Comparison of ENCODE assay signal across 8 mouse cellular contexts in genomic region chr7:25277998-25278340, GRCm38 (mm10). TPM values are rescaled to one million over a fixed set of nuclear protein-coding genes. Genes with fewer than 3 reads are reported as not detected.
A peak's percentile ranks its signal among the peaks of the same experiment; 100 is the strongest.
DNase-seq lines count a peak whose midpoint lies in the region; ATAC-seq and TF ChIP-seq lines count a peak whose summit lies in the region.

No protein-coding gene starts in this region.

- TF ChIP-seq POLR2A in spleen, adult 2 months (IDR thresholded peaks at IDR 0.05; ENCODE audit: low read depth, low read length) = no peak

- 7% methylated on average over 4 of the region's 4 CpGs for WGBS in spleen, adult 2 months
- WGBS in liver, embryonic 12.5 days (ENCODE audit: insufficient replicate concordance) = 12% methylated on average over 4 of the region's 4 CpGs

- no peak for ATAC-seq in erythroblast, adult 5-6 weeks (replicated peaks; ENCODE audit: low FRiP score, poor library complexity, severe bottlenecking)
- no peak for ATAC-seq in liver, embryonic 12.5 days
- no peak for ATAC-seq in frontal cortex, adult (ENCODE audit: low TSS enrichment)

- no peak for DNase-seq in spleen, adult 2 months (ENCODE audit: low read depth in 1 of 2, low spot score in 2 of 2)
- DNase-seq in spleen, postnatal 14 days (ENCODE audit: low spot score in 2 of 2) = no peak
- no peak for DNase-seq in frontal cortex, adult 2 months (ENCODE audit: extremely low spot score in 1 of 2, low spot score in 1 of 2)
- DNase-seq in left cerebral cortex, adult 8-10 months (ENCODE audit: low spot score in 2 of 2) = no peak

- H3K36me3 ChIP-seq in erythroblast, embryonic 14.5 days (ENCODE audit: control insufficient read depth) = peaks cover 47% of the 10 kb centered on the region
- H3K36me3 ChIP-seq in spleen, adult 2 months (ENCODE audit: control insufficient read depth, insufficient read depth, low read length) = 0 out of 2 replicates have a peak, but pooled peaks cover 2% of the 10 kb centered on the region
- peaks cover 8% of the 10 kb centered on the region for H3K36me3 ChIP-seq in liver, embryonic 12.5 days

- no peak for TF ChIP-seq CTCF in spleen, adult 2 months (IDR thresholded peaks at IDR 0.05; ENCODE audit: extremely low read depth, insufficient read depth, insufficient read length, insufficient replicate concordance)

- peak overlapping the region; percentile 99 for H3K4me2 ChIP-seq in liver, embryonic 12.5 days

- peak overlapping the region; percentile 48; the same call in 1 of the 2 replicates for H3K27ac ChIP-seq in spleen, adult 2 months (ENCODE audit: insufficient read depth, low read length)
- H3K27ac ChIP-seq in liver, embryonic 12.5 days = peak overlapping the region; percentile 97

- H3K9me3 ChIP-seq in erythroblast, embryonic 14.5 days (ENCODE audit: control insufficient read depth, low read length) = no peaks in the 10 kb centered on the region
- no peaks in the 10 kb centered on the region for H3K9me3 ChIP-seq in liver, embryonic 12.5 days (replicated peaks)

- no peaks in the 10 kb centered on the region for H3K27me3 ChIP-seq in erythroblast, embryonic 14.5 days (ENCODE audit: control insufficient read depth)
- H3K27me3 ChIP-seq in spleen, adult 2 months (ENCODE audit: control insufficient read depth, insufficient read depth, low read length) = no peaks in the 10 kb centered on the region
- no peaks in the 10 kb centered on the region for H3K27me3 ChIP-seq in liver, embryonic 12.5 days (replicated peaks)

- peak overlapping the region; percentile 74 for H3K4me3 ChIP-seq in erythroblast, embryonic 14.5 days (replicated peaks)
- H3K4me3 ChIP-seq in spleen, adult 2 months (ENCODE audit: extremely low read depth, insufficient read depth, insufficient read length) = peak overlapping the region; percentile 75; the same call in 1 of the 2 replicates
- H3K4me3 ChIP-seq in liver, embryonic 12.5 days = peak overlapping the region; percentile 67

- peak overlapping the region; percentile 87 for H3K9ac ChIP-seq in liver, embryonic 12.5 days

- H3K4me1 ChIP-seq in erythroblast, embryonic 14.5 days (ENCODE audit: control insufficient read depth) = peaks cover 92% of the 10 kb centered on the region
- H3K4me1 ChIP-seq in spleen, adult 2 months (ENCODE audit: control insufficient read depth, insufficient read depth, insufficient read length) = peaks cover 29% of the 10 kb centered on the region
- H3K4me1 ChIP-seq in liver, embryonic 12.5 days = peaks cover 86% of the 10 kb centered on the region

RNA-seq across cellular contexts. Expression of gene Cic, which starts 10.5 kb away (rescaled TPM):
- polyA plus RNA-seq in erythroblast, embryonic 14.5 days (2012) = 47.3 and 55.9 TPM in 2 replicates
- 60.2 and 77.4 TPM in 2 replicates for total RNA-seq in erythroblast, adult 5-6 weeks (2015; ENCODE audit: low replicate concordance)
- 15.3 and 26.6 TPM in 2 replicates for total RNA-seq in erythroblast, adult 5-6 weeks (2017; ENCODE audit: low replicate concordance)
- polyA plus RNA-seq in spleen, adult 2 months (2012; rRNA removed) = 112 and 128 TPM in 2 replicates
- polyA plus RNA-seq in liver, embryonic 12.5 days (2016; fragmentation: Nextera tagmentation; extraction: Ambion mirVana) = 17.0 TPM in 2 replicates
- 92.4 and 104 TPM in 2 replicates for polyA plus RNA-seq in frontal cortex, adult 2 months (2012; rRNA removed)
- total RNA-seq in left cerebral cortex, adult 8-10 months (2022) = 100 to 1,000 TPM; 196 to 238 (median 227) TPM

RNA-seq across cellular contexts. Expression of gene Pafah1b3, which starts 19.8 kb away (rescaled TPM):
- polyA plus RNA-seq in erythroblast, embryonic 14.5 days (2012) = 1.2 TPM in 2 replicates
- total RNA-seq in erythroblast, adult 5-6 weeks (2015; ENCODE audit: low replicate concordance) = 1.9 and 2.9 TPM in 2 replicates
- 0.98 TPM in 1 of 2 replicates, not detected in the other for total RNA-seq in erythroblast, adult 5-6 weeks (2017; ENCODE audit: low replicate concordance)
- 62.9 and 90.7 TPM in 2 replicates for polyA plus RNA-seq in spleen, adult 2 months (2012; rRNA removed)
- 44.1 and 51.0 TPM in 2 replicates for polyA plus RNA-seq in liver, embryonic 12.5 days (2016; fragmentation: Nextera tagmentation; extraction: Ambion mirVana)
- 33.5 and 43.0 TPM in 2 replicates for polyA plus RNA-seq in frontal cortex, adult 2 months (2012; rRNA removed)
- 10 to 100 TPM; 29.5 to 38.7 (median 32.2) TPM for total RNA-seq in left cerebral cortex, adult 8-10 months (2022)

RNA-seq across cellular contexts. Expression of gene Prr19, which starts 23.2 kb away (rescaled TPM):
- polyA plus RNA-seq in erythroblast, embryonic 14.5 days (2012) = not detected in 2 replicates
- total RNA-seq in erythroblast, adult 5-6 weeks (2015; ENCODE audit: low replicate concordance) = not detected in 2 replicates
- total RNA-seq in erythroblast, adult 5-6 weeks (2017; ENCODE audit: low replicate concordance) = not detected in 2 replicates
- polyA plus RNA-seq in spleen, adult 2 months (2012; rRNA removed) = 0.07 TPM in 1 of 2 replicates, not detected in the other
- polyA plus RNA-seq in liver, embryonic 12.5 days (2016; fragmentation: Nextera tagmentation; extraction: Ambion mirVana) = 0.10 and 0.14 TPM in 2 replicates
- 0.17 and 0.28 TPM in 2 replicates for polyA plus RNA-seq in frontal cortex, adult 2 months (2012; rRNA removed)
- total RNA-seq in left cerebral cortex, adult 8-10 months (2022) = not detected

RNA-seq across cellular contexts. Expression of gene Erf, which starts 27.4 kb away (rescaled TPM):
- 3.2 and 3.6 TPM in 2 replicates for polyA plus RNA-seq in erythroblast, embryonic 14.5 days (2012)
- total RNA-seq in erythroblast, adult 5-6 weeks (2015; ENCODE audit: low replicate concordance) = 3.3 and 3.6 TPM in 2 replicates
- 2.4 and 2.6 TPM in 2 replicates for total RNA-seq in erythroblast, adult 5-6 weeks (2017; ENCODE audit: low replicate concordance)
- 17.2 and 21.3 TPM in 2 replicates for polyA plus RNA-seq in spleen, adult 2 months (2012; rRNA removed)
- 6.5 and 7.5 TPM in 2 replicates for polyA plus RNA-seq in liver, embryonic 12.5 days (2016; fragmentation: Nextera tagmentation; extraction: Ambion mirVana)
- polyA plus RNA-seq in frontal cortex, adult 2 months (2012; rRNA removed) = 38.9 TPM in 2 replicates
- 10 to 100 TPM; 61.3 to 75.7 (median 69.9) TPM for total RNA-seq in left cerebral cortex, adult 8-10 months (2022)

RNA-seq across cellular contexts. Expression of gene Tmem145, which starts 27.9 kb away (rescaled TPM):
- polyA plus RNA-seq in erythroblast, embryonic 14.5 days (2012) = not detected in 2 replicates
- total RNA-seq in erythroblast, adult 5-6 weeks (2015; ENCODE audit: low replicate concordance) = not detected in 2 replicates
- not detected in 2 replicates for total RNA-seq in erythroblast, adult 5-6 weeks (2017; ENCODE audit: low replicate concordance)
- polyA plus RNA-seq in spleen, adult 2 months (2012; rRNA removed) = not detected in 2 replicates
- polyA plus RNA-seq in liver, embryonic 12.5 days (2016; fragmentation: Nextera tagmentation; extraction: Ambion mirVana) = 0.14 TPM in 2 replicates
- polyA plus RNA-seq in frontal cortex, adult 2 months (2012; rRNA removed) = 74.6 and 90.4 TPM in 2 replicates
- 10 to 100 TPM; 40.7 to 46.5 (median 42.0) TPM for total RNA-seq in left cerebral cortex, adult 8-10 months (2022)

Comparison
In these comparisons a context has a peak if more than half of its experiments do, and no peak if none do; other contexts are left out.
1. RNA of gene Pafah1b3, which starts 19.8 kb away (polyA plus RNA-seq): 62.9 to 90.7 TPM in spleen, adult 2 months, 44.1 to 51.0 TPM in liver, embryonic 12.5 days and 33.5 to 43.0 TPM in frontal cortex, adult 2 months; 1.2 TPM in erythroblast, embryonic 14.5 days; every median in the first group is over 10 times any median in the second.
2. Peak in every context shown above with its lines, with median percentiles within 50 percentile points of each other: H3K4me3 ChIP-seq.